Mouse (Mus musculus): ENCODE data around the gene Trim17. TPM values are rescaled to one million over a fixed set of nuclear protein-coding genes. Genes with fewer than 3 reads are reported as not detected.

Gene Trim17
- polyA plus RNA-seq (2014; fragmentation: Nextera tagmentation; extraction: Ambion mirVana) = 0.14 and 0.39 TPM in 2 replicates

DNA sequence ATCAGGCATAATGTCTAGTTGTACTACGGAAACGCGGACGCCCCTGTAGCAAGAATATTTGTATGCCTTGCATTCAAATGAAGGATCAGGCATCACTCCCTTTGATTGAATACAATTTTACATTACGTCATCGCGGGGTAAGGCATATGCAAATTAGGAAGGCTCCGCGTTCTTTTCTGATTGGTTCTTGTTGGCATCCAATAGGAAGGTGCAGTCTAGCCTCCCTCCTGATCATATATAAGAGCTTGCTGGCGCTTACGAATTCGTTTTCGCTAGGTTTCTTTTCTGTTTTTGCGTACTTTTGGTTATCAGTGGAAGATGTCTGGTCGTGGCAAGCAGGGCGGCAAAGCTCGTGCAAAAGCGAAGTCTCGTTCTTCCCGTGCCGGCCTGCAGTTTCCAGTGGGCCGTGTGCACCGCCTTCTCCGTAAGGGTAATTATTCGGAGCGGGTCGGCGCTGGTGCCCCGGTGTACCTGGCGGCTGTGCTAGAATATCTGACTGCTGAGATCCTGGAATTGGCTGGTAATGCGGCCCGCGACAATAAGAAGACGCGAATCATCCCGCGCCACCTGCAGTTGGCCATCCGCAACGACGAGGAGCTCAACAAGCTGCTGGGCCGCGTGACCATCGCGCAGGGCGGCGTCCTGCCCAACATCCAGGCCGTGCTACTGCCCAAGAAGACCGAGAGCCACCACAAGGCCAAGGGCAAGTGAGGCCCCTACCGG, at the start of gene Trim17, which contains the start of gene Hist3h2a:
Gene Trim17 (plus strand): TSS at position 266 of the 723 bp plus-strand sequence.
Gene Hist3h2a (plus strand): TSS at position 266 of the 723 bp plus-strand sequence.
- Histone ChIP-seq H3K9me3 (replicated peaks; ENCODE audit: control insufficient read depth, low read length) (no peaks in the 10 kb centered on the region), H3K27me3 (ENCODE audit: control insufficient read depth, insufficient read depth, low read length) (peaks cover 5% of the 10 kb centered on the region; the same call in 1 of the 2 replicates), H3K9ac (replicated peaks; ENCODE audit: low read length) (peak within 1 kb of the TSS; percentile 83), H3K4me2 (ENCODE audit: low read depth, low read length) (peak within 1 kb of the TSS; percentile 82), H3K4me3 (ENCODE audit: low read depth, low read length) (peak within 1 kb of the TSS; percentile 62), H3K4me1 (ENCODE audit: control insufficient read depth, insufficient read depth, low read length) (no peaks in the 10 kb centered on the region; the same call in 1 of the 2 replicates), H3K36me3 (replicated peaks; ENCODE audit: control insufficient read depth, insufficient read depth, low read depth, low read length) (no peaks in the 10 kb centered on the region), H3K27ac (replicated peaks; ENCODE audit: low read depth, low read length) (peak within 1 kb of the TSS; percentile 97)
- ATAC-seq (replicated peaks; ENCODE audit: insufficient number of reproducible peaks, low FRiP score, low TSS enrichment, low read depth) = peak; percentile 75
- WGBS = under 1% methylated on average over 49 of the region's 49 CpGs
- DNase-seq (ENCODE audit: low spot score) = peak; percentile 98

DNA sequence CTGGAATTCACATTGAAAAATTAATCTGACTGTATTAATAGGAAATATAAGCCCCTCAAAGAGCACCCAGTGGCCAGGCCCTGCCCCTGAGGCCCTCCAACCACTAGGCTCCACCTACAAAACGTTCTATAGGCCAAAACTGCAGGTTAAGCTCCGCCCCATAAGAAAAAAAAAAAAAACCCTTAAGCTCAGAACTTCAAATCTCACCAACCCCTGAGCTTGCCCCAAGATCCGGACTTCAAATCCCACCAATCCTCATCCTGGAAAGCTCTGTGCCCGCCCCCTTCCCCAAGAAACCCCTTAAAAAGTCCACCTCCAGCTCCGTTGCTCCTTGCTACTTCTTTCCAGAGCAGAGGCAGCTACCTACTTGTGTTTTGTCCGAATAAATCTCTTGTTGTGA, 49.6 kb upstream of the Trim17 start:
- H3K27me3 ChIP-seq (ENCODE audit: control insufficient read depth, insufficient read depth, low read length) = no peaks in the 10 kb centered on the region
- DNase-seq (ENCODE audit: low spot score) = peak; percentile 45
- no peak overlapping the region for H3K4me3 ChIP-seq (ENCODE audit: low read depth, low read length)
- no peaks in the 10 kb centered on the region for H3K36me3 ChIP-seq (replicated peaks; ENCODE audit: control insufficient read depth, insufficient read depth, low read depth, low read length)
- no peak overlapping the region for H3K27ac ChIP-seq (replicated peaks; ENCODE audit: low read depth, low read length)
- WGBS = 39% methylated on average over 6 of the region's 6 CpGs
- H3K4me1 ChIP-seq (ENCODE audit: control insufficient read depth, insufficient read depth, low read length) = no peaks in the 10 kb centered on the region
- ATAC-seq (replicated peaks; ENCODE audit: insufficient number of reproducible peaks, low FRiP score, low TSS enrichment, low read depth) = no peak
- H3K4me2 ChIP-seq (ENCODE audit: low read depth, low read length) = no peak overlapping the region
- no peaks in the 10 kb centered on the region for H3K9me3 ChIP-seq (replicated peaks; ENCODE audit: control insufficient read depth, low read length)
- H3K9ac ChIP-seq (replicated peaks; ENCODE audit: low read length) = no peak overlapping the region

GRCm38 (mm10) chr11:58913776-58914175, 40.7 kb upstream of the Trim17 start:
- Histone ChIP-seq H3K27me3 (ENCODE audit: control insufficient read depth, insufficient read depth, low read length) (no peaks in the 10 kb centered on the region), H3K27ac (replicated peaks; ENCODE audit: low read depth, low read length) (no peak overlapping the region), H3K4me2 (ENCODE audit: low read depth, low read length) (no peak overlapping the region), H3K9me3 (replicated peaks; ENCODE audit: control insufficient read depth, low read length) (no peaks in the 10 kb centered on the region), H3K36me3 (replicated peaks; ENCODE audit: control insufficient read depth, insufficient read depth, low read depth, low read length) (no peaks in the 10 kb centered on the region), H3K4me3 (ENCODE audit: low read depth, low read length) (no peak overlapping the region), H3K9ac (replicated peaks; ENCODE audit: low read length) (no peak overlapping the region), H3K4me1 (ENCODE audit: control insufficient read depth, insufficient read depth, low read length) (no peaks in the 10 kb centered on the region)
- ATAC-seq (replicated peaks; ENCODE audit: insufficient number of reproducible peaks, low FRiP score, low TSS enrichment, low read depth) (no peak), DNase-seq (ENCODE audit: low spot score) (no peak)
- WGBS = 100% methylated on average over 1 of the region's 1 CpGs

GRCm38 (mm10) chr11:58914461-58915028, 39.9 kb upstream of the Trim17 start:
- Histone ChIP-seq H3K4me1 (ENCODE audit: control insufficient read depth, insufficient read depth, low read length) (no peaks in the 10 kb centered on the region), H3K4me3 (ENCODE audit: low read depth, low read length) (peak overlapping the region; percentile 19), H3K4me2 (ENCODE audit: low read depth, low read length) (peak overlapping the region; percentile 42), H3K9me3 (replicated peaks; ENCODE audit: control insufficient read depth, low read length) (no peaks in the 10 kb centered on the region), H3K27me3 (ENCODE audit: control insufficient read depth, insufficient read depth, low read length) (no peaks in the 10 kb centered on the region), H3K27ac (replicated peaks; ENCODE audit: low read depth, low read length) (no peak overlapping the region), H3K36me3 (replicated peaks; ENCODE audit: control insufficient read depth, insufficient read depth, low read depth, low read length) (no peaks in the 10 kb centered on the region), H3K9ac (replicated peaks; ENCODE audit: low read length) (peak overlapping the region; percentile 53)
- 19% methylated on average over 17 of the region's 17 CpGs for WGBS
- DNase-seq (ENCODE audit: low spot score) = peak; percentile 68
- ATAC-seq (replicated peaks; ENCODE audit: insufficient number of reproducible peaks, low FRiP score, low TSS enrichment, low read depth) = no peak

DNA sequence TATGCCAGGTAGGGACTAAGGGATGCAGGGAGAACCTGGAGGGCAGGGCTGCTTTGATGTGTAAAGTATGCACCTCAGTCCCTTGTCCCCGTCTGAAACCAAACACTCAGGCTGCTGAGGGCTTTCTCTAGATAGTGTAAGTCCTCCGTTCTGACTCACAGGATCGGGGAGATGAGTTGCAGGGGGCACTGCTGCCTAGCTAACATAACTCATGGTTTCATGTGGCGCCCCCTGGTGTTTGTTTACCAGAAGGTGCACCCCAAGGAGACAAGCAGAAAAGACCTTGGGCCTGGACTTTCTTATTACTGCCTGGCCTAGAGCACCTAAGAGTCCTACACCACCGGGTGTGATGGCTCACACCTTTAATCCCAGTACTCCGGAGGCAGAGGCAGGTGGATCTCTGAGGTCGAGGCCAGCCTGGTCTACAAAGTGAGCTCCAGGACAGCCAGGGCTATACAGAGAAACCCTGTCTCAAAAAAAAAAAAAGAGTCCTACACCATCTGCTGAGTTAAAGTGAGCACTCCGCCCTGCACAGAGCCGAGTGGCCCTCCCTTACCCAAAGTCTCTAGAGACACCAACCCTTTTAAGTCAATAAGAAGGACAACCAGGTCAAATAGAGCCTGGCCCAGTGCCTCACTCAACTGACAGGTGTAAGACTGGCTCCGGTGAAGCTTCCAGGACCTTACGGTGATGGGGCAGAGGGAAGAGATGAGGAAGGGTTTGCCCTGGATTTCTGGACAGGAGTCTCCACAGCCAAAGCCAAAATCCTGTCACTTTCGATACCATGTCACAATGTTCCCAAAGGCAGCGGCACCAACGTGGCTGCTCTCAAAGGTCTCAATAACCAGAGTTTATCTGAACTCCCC, 37.4 kb upstream of the Trim17 start:
- Histone ChIP-seq H3K4me3 (ENCODE audit: low read depth, low read length) (no peak overlapping the region), H3K4me2 (ENCODE audit: low read depth, low read length) (no peak overlapping the region), H3K27ac (replicated peaks; ENCODE audit: low read depth, low read length) (no peak overlapping the region), H3K9me3 (replicated peaks; ENCODE audit: control insufficient read depth, low read length) (no peaks in the 10 kb centered on the region), H3K4me1 (ENCODE audit: control insufficient read depth, insufficient read depth, low read length) (no peaks in the 10 kb centered on the region), H3K27me3 (ENCODE audit: control insufficient read depth, insufficient read depth, low read length) (no peaks in the 10 kb centered on the region), H3K36me3 (replicated peaks; ENCODE audit: control insufficient read depth, insufficient read depth, low read depth, low read length) (no peaks in the 10 kb centered on the region), H3K9ac (replicated peaks; ENCODE audit: low read length) (no peak overlapping the region)
- WGBS = 54% methylated on average over 14 of the region's 14 CpGs
- DNase-seq (ENCODE audit: low spot score) (peak; percentile 61), ATAC-seq (replicated peaks; ENCODE audit: insufficient number of reproducible peaks, low FRiP score, low TSS enrichment, low read depth) (no peak)

DNA sequence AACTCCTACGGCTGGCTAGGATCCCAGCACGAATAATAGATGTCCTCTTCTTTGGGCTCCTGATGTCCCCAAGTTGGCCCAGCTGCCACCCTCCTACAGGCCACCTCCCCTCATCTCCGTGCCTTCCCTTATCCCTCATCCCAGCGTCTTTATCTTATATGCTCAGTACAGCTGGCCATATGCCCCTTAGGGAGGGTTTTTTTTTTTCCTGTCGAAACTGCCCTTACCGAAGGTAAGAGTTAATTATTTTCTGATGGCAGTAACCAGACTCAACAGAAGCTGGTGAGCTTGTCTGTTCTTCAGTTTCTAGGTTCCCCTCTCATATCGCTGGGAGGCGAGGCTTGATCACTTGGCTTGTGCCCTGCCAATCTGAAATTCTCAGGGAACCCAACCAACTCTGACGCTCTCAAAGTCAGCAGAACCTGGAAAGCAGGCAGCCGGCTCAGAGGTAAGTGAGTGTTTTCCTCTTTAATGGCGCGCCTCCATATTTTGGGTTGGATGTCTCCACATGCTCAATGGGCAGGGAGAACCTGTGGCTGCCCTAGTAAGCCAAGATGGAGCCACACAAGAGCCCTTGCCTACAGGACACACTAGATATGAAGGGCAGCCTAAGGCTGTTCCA, 36.6 kb upstream of the Trim17 start, which contains the start of gene Btnl10:
Gene Btnl10 (plus strand): TSS at position 164 of the 622 bp plus-strand sequence.
- H3K27ac ChIP-seq (replicated peaks; ENCODE audit: low read depth, low read length) = no peak within 1 kb of the TSS
- no peaks in the 10 kb centered on the region for H3K9me3 ChIP-seq (replicated peaks; ENCODE audit: control insufficient read depth, low read length)
- 71% methylated on average over 12 of the region's 12 CpGs for WGBS
- H3K4me2 ChIP-seq (ENCODE audit: low read depth, low read length) = no peak within 1 kb of the TSS
- no peaks in the 10 kb centered on the region for H3K27me3 ChIP-seq (ENCODE audit: control insufficient read depth, insufficient read depth, low read length)
- no peaks in the 10 kb centered on the region for H3K36me3 ChIP-seq (replicated peaks; ENCODE audit: control insufficient read depth, insufficient read depth, low read depth, low read length)
- no peaks in the 10 kb centered on the region for H3K4me1 ChIP-seq (ENCODE audit: control insufficient read depth, insufficient read depth, low read length)
- no peak within 1 kb of the TSS for H3K4me3 ChIP-seq (ENCODE audit: low read depth, low read length)
- H3K9ac ChIP-seq (replicated peaks; ENCODE audit: low read length) = no peak within 1 kb of the TSS
- no peak for DNase-seq (ENCODE audit: low spot score)
- no peak for ATAC-seq (replicated peaks; ENCODE audit: insufficient number of reproducible peaks, low FRiP score, low TSS enrichment, low read depth)

DNA sequence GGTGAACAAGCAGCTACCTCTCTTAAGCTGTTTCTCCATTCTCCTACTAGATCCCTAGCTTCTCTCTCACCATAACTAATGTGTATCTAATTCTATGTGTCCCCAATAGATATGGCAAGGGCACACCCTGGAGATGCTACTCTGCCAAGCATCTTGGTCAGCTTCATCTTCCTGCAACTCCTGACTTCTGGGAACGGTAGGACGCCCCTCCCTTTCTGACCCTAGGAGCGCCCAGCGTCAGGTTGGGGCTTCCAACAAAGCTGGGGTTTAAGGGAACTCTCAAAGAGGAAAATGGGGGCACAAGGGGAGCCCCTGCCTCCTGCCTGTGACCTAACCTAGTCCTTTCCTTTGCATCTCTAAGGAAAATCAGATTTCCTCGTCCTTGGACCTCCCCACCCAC, 35.7 kb upstream of the Trim17 start:
- Histone ChIP-seq H3K4me2 (ENCODE audit: low read depth, low read length) (no peak overlapping the region), H3K27ac (replicated peaks; ENCODE audit: low read depth, low read length) (no peak overlapping the region), H3K27me3 (ENCODE audit: control insufficient read depth, insufficient read depth, low read length) (no peaks in the 10 kb centered on the region), H3K4me3 (ENCODE audit: low read depth, low read length) (no peak overlapping the region), H3K9ac (replicated peaks; ENCODE audit: low read length) (no peak overlapping the region), H3K9me3 (replicated peaks; ENCODE audit: control insufficient read depth, low read length) (no peaks in the 10 kb centered on the region), H3K4me1 (ENCODE audit: control insufficient read depth, insufficient read depth, low read length) (no peaks in the 10 kb centered on the region), H3K36me3 (replicated peaks; ENCODE audit: control insufficient read depth, insufficient read depth, low read depth, low read length) (no peaks in the 10 kb centered on the region)
- no peak for DNase-seq (ENCODE audit: low spot score)
- 81% methylated on average over 5 of the region's 5 CpGs for WGBS
- ATAC-seq (replicated peaks; ENCODE audit: insufficient number of reproducible peaks, low FRiP score, low TSS enrichment, low read depth) = no peak
